Mouse (Mus musculus) E14TG2a.4 (cell line): Measurements from ENCODE around the gene Ppp1r16b.

Source experiments
- CTCF ChIP-seq: conservative IDR thresholded peaks from 2 replicates; pipeline ENCODE4 v1.5.1; 2014; ENCODE audit warnings: low read length
- NANOG ChIP-seq: IDR thresholded peaks from 2 replicates; pipeline ENCODE4 v1.6.1; 2014; ENCODE audit warnings: borderline replicate concordance, low read length, mixed read lengths
- POU5F1 ChIP-seq: IDR thresholded peaks from 2 replicates; pipeline ENCODE4 v1.6.1; 2014; ENCODE audit warnings: low read length, borderline replicate concordance

GRCm38 (mm10) chr2:158772808-158773207 lies 107.6 kb downstream of the Ppp1r16b start:
- TF ChIP-seq CTCF (no peak), POU5F1 (no peak), NANOG (no peak)
